Mouse (Mus musculus): ENCODE data around the gene 6430571L13Rik.

- TF ChIP-seq CTCF (IDR thresholded peaks at IDR 0.05 in 2 of 3, conservative IDR thresholded peaks at IDR 0.05 in 1 of 3; ENCODE audit: control insufficient read depth in 1 of 3, insufficient read depth in 1 of 3, low read depth in 2 of 3, low read length in 3 of 3, poor library complexity in 1 of 3, severe bottlenecking in 1 of 3) = no peak
- no peak for TF ChIP-seq RCOR1 (IDR thresholded peaks at IDR 0.05; ENCODE audit: low read depth, low read length)
- no peak for TF ChIP-seq KAT2A (conservative IDR thresholded peaks at IDR 0.05; ENCODE audit: low read depth, low read length)
- no peak for TF ChIP-seq SIN3A (IDR thresholded peaks at IDR 0.05; ENCODE audit: low read length)
Observed at GRCm38 (mm10) chr9:107347586-107348183, 7.3 kb downstream of the 6430571L13Rik start.
